Mouse (Mus musculus) gonadal fat pad, adult 2 months (tissue): ENCODE results near the gene Nup107. TPM values are rescaled to one million over a fixed set of nuclear protein-coding genes. Genes with fewer than 3 reads are reported as not detected.
"Not testable (repeated sequence)": the region's sequence is repeated elsewhere in the genome, so short reads cannot be mapped to it uniquely, and the experiment has no call there.

Experiments
- DNase-seq: peaks from one replicate; pipeline ENCODE4 v3.0.0-alpha.2; 2012; ENCODE audit warnings: low read depth
- polyA plus RNA-seq: library from polyadenylated mRNA; depleted of rRNA; stranded (reverse); fragments of >200 nt; gene quantifications from 2 replicates; pipeline ENCODE4 v1.2.3, GENCODE M21; 2012

The Nup107 gene
- polyA plus RNA-seq, 1 experiment: 7.7 TPM

GRCm38 (mm10) chr10:117717583-117717982, 74.9 kb downstream of the Nup107 start:
- no peak for DNase-seq

GRCm38 (mm10) chr10:117716686-117717085, 75.8 kb downstream of the Nup107 start:
- no peak for DNase-seq

DNA sequence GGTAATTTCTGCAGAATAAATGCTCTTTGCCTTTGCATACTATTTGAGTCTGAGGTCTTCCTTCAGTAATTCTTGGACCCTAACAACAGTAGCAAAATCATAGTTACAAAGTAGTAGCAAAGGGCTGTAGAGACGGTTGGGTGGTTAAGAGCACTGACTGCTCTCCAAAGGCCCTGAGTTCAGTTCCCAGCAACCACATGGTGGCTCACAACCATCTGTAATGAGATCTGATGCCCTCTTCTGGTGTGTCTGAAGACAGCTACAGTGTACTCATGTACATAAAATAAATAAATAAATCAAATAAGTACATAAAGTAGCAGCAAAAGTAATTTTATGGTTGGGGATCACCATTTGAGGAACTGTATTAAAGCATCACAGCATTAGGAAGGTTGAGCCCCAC, 76.9 kb downstream of the Nup107 start:
- DNase-seq: not testable (repeated sequence)

DNA sequence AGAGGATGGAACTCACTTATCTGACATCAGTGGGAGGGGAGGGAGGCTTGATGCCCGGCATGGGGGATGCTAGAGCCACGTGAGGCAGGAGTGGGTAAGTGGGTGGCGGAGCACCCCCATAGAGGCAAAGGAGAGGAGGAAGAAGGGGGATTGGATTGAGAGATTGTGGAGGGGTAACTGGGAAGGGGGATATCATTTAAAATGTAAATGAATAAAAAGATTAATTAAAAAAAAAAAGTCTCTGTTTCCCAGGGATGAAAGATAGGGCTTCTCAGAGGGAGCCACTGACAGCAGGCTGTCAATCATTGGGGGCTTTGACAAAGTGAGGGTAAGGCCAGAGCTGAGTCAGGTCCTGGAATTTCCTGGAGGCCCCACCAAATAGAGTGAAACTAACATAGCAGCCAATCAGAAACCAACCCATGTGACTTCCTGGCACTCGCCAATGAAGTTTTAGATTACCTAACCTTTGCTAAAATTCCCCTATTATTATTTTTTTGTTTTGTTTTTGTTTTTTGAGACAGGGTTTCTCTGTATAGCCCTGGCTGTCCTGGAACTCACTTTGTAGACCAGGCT, 77.5 kb downstream of the Nup107 start:
- DNase-seq: no peak

- no peak for DNase-seq
These were observed 78.4 kb downstream of the Nup107 start for GRCm38 (mm10) chr10:117714048-117714545.

- DNase-seq: no peak
These were observed 79.0 kb downstream of the Nup107 start for GRCm38 (mm10) chr10:117713466-117713865.

DNA sequence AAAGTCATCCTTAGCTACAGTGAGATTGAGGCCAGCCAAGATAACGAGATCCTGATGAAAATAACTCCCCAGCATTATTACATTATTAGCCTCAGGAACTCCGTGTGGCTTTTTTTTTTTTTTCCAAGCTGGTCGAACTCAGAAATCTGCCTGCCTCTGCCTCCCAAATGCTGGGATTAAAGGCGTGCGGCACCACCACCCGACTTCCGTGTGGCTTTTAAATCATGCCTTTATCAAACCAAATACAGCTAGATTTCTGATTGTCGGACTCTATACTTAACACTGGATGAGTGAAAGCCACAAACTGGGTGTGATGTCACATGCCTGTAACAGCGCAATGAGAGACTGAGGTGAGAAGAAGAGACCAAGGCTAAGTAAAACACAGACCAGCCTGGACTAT, 79.6 kb downstream of the Nup107 start:
- no peak for DNase-seq

DNA sequence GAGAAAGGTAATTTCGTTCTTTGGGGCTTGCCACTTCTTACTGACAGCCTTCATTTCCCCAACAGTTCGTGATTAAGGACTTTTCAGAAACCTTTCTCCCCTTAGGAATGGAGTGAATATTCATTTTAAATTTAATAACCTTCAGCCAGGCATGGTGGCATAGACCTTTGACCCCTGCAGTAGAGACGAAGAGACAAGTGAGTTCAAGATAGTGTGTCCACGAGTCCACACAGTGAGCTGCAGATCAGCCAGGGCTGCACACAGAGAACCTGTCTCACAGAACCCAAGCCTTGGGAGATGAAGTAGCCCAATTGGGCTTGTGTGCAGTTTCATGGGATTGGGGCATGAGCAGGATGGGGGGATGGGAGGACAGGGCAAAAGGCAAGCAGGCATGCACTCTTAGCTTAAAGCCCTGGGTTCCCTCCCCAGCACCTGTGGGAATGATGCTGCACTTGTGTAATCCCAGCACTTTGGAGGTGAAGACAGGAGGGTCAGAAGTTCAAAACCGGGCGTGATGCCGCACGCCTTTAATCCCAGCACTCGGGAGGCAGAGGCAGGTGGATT, 80.2 kb downstream of the Nup107 start:
- no peak for DNase-seq

DNA sequence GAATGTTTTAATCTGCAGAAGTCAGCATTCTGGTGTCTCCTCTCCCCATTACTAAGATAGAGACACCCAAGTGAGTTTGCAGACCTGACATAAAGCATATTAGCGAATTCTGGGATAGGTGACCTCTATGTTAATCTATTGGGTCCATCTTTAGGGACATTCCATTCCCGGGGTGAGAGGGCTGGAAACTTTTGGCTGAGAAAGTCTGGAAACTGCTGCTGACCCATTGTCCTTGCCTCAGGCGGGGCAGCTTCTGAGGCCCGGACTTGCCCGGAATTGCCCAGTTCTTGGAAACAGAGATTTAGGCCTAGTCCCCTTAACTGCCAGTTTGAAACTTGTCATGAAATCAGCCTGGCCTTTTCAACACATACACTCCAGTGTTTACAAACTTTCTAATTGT, 81.1 kb downstream of the Nup107 start:
- DNase-seq: no peak

DNA sequence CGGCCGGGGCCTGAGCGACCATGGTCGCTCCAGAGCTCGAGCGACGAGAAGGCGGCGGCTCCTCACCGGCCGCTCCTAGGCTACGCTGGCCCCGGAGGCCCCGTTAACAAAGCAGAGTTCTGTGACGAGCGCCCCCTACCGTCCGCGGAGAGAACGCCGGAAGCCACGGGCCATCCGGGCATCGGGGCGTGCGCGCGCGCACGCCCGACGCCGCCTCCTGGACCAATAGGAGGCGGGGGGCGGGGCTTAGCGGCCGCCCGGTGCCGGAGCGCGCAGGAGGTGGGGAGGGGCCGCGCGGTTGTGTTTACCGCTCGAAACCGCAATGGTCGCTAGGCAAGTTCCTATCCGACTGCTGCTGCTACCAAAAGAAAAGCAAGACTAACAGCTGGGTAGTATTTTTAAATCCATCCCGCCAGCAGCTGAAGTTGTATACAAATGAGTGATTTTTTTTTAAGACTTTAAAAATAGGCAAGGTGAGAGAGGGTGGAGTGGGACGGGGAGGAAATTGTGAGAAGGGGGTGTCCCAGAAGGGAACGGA, 81.8 kb downstream of the Nup107 start, which contains the start of gene Mdm2:
Gene Mdm2, minus strand, starts transcription at position 155 of the 538 bp plus-strand sequence.
- DNase-seq: no peak

- DNase-seq: no peak
These were observed 82.4 kb downstream of the Nup107 start for GRCm38 (mm10) chr10:117709930-117710603.

DNA sequence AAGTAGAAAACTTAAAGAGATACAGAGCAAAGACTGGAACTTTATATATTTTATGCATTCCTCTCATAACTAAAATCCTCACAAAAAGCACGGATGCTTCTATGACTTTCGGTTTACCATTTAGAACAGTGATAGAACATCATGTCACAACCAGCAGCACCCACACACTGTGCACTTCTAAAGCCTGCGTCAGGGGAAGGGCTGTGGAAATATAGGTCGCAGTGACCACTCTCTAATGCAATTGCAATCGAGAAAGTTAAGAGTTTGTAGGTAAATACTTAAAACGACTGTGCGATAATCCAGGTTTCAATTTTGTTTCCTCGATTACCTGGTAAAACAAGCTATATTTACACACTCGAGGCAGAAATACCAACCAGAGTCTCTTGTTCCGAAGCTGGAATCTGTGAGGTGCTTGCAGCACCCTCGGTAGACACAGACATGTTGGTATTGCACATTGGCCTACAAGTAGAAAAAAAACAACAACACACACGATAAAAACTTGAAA, 83.1 kb downstream of the Nup107 start:
- DNase-seq: no peak

DNA sequence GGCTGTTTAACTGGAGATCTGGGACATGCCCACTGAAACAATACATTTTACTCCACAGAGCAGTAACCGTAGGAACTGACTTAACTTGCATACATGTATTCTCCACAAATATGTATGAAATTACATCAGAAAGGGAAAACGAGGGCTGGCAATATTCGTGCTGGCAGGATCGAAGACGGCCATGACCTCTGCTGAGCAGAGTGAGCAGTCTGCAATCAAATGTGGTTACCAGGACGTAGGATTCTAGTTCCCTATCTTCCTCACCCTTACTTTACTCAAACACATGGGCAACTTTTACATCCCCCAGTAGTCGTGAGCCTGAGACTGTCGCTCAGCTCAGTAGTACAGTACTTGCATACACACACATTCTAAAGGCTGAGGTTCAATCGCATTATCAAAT, 83.6 kb downstream of the Nup107 start:
- no peak for DNase-seq

DNA sequence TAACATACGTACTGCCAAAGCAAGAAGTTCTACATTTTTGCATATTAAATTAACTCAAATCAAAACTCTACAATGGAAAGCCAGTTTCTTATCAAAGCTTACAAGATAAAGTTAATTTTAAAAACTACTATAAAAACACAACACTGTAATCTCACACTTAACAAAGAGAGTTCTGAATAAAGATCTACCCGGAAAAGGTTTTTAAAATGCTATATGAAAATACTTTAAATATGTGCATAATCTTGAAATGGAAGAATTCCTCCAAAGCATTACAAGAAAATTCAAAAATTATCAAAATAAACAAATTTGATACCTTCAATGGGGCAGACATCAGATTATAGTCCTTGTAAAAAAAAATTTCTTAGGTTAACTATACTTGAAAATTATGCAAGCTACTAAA, 84.1 kb downstream of the Nup107 start:
- no peak for DNase-seq

DNA sequence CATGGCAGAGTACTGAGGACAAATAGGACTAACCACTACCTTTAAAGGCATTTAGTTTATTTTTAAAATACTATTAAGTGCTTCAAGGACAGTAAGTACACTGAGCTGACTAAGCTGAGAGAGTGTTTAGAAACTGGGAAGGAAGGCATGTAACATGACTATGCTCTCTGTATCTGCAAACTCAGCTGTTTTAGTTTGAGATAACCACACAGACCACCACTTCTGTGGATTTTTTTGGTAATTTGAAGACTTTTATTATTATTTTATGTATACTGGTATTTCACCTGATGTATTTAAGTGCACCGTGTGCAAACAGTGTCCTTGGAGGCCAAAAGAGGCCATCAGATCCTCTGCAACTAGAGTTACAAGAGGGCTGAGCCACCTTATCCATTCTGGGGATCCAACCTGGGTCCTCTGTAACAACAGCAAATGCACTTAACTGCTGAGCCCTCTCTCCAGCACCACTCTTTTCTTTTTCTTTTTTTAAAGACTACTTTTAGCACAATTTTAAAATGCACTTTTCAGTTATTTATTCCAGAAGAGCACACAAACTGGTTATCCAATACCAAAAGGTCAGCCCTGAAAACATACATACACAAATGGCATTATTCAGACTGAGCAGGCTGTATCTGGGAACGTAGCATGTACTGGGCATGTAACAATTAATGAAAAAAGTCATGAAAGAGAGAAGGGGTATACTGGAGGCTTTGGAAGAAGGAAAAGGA, 85.2 kb downstream of the Nup107 start:
- DNase-seq: no peak

- DNase-seq: no peak
These were observed 86.1 kb downstream of the Nup107 start for GRCm38 (mm10) chr10:117706440-117706839.

DNA sequence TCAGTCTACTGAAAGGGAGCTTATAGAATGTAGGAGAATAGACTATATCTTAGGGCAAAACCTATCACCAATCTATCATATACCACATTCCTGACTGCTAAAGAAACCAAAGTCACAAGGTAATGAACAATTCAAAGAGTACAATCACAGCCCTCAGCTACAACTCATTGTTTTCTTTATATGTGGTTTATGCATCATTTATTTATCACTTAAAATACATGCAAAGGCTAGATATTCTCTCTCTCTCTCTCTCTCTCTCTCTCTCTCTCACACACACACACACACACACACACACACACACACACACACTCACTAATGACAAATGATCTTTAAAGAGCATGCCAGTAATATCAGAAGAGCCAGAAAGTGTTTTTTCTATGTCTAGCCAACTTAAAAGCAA, 86.7 kb downstream of the Nup107 start:
- no peak for DNase-seq

GRCm38 (mm10) chr10:117704964-117705335, 87.6 kb downstream of the Nup107 start:
- no peak for DNase-seq

GRCm38 (mm10) chr10:117704314-117704963, 88.1 kb downstream of the Nup107 start:
- not testable (repeated sequence) for DNase-seq

GRCm38 (mm10) chr10:117703506-117703905, 89.0 kb downstream of the Nup107 start:
- no peak for DNase-seq

GRCm38 (mm10) chr10:117702024-117702833, 90.3 kb downstream of the Nup107 start:
- DNase-seq: no peak
